Mouse (Mus musculus) hindbrain, postnatal 0 days (tissue): ENCODE results near the gene Upf1. TPM values are rescaled to one million over a fixed set of nuclear protein-coding genes. Genes with fewer than 3 reads are reported as not detected.

Experiments
- ATAC-seq: fragments of 200-750 bp; cut with Nextera tagmentation; 2 replicates; pipeline ENCODE4 v1.8.0; 2017; ENCODE audit warnings: mild to moderate bottlenecking, moderate TSS enrichment, moderate library complexity
- DNase-seq: peaks from one replicate; pipeline ENCODE4 v3.0.0-alpha.2; 2015; ENCODE audit warnings: low spot score
- H3K27ac ChIP-seq: fragments of 300-500 bp; sonication (generic); 2 replicates; pipeline ENCODE4 v1.5.1; 2014; ENCODE audit warnings: mild to moderate bottlenecking
- H3K27me3 ChIP-seq: fragments of 300-500 bp; sonication (generic); 2 replicates; pipeline ENCODE4 v1.6.1; 2014; ENCODE audit warnings: low read length, mixed read lengths; ENCODE audit not compliant: insufficient read depth
- H3K36me3 ChIP-seq: fragments of 300-500 bp; sonication (generic); 2 replicates; pipeline ENCODE4 v1.6.1; 2014; ENCODE audit warnings: low read length, mixed read lengths; ENCODE audit not compliant: insufficient read depth
- H3K4me1 ChIP-seq: fragments of 300-500 bp; sonication (generic); 2 replicates; pipeline ENCODE4 v1.6.1; 2014; ENCODE audit warnings: antibody characterized with exemption, low read length, mixed read lengths; ENCODE audit not compliant: insufficient read depth
- H3K4me2 ChIP-seq: fragments of 300-500 bp; sonication (generic); 2 replicates; pipeline ENCODE4 v1.6.1; 2014; ENCODE audit warnings: low read depth, mild to moderate bottlenecking, low read length, moderate library complexity, mixed read lengths
- H3K4me3 ChIP-seq: fragments of 300-500 bp; sonication (generic); 2 replicates; pipeline ENCODE4 v1.5.1; 2014; ENCODE audit warnings: low read length
- H3K9ac ChIP-seq: fragments of 300-500 bp; sonication (generic); replicated peaks from 2 replicates; pipeline ENCODE4 v1.6.1; 2014; ENCODE audit warnings: mild to moderate bottlenecking, low read length, moderate library complexity, mixed read lengths
- H3K9me3 ChIP-seq: fragments of 300-500 bp; sonication (generic); 2 replicates; pipeline ENCODE4 v1.6.1; 2016; ENCODE audit warnings: low read length, mixed read lengths
- CTCF ChIP-seq: IDR thresholded peaks from 2 replicates; pipeline ENCODE4 v1.5.1; 2016; ENCODE audit warnings: antibody characterized with exemption, control low read depth, low read depth
- WGBS: fragments of 180-500 bp; shearing (Covaris S2); extraction: QIAGEN DNeasy Blood & Tissue Kit; methylation state at CpG from one replicate; pipeline ENCODE4 v1.1.7; 2014; 5-methylcytosine and 5-hydroxymethylcytosine counted together
- polyA plus RNA-seq: library from polyadenylated mRNA; unstranded; fragments of >200 nt; fragmentation: Nextera tagmentation; extraction: Ambion mirVana; gene quantifications from 2 replicates; pipeline ENCODE4 v1.2.1, GENCODE M21; 2015
- total RNA-seq: library from RNA; depleted of rRNA; stranded (reverse); fragments of >200 nt; gene quantifications from 2 replicates; pipeline ENCODE4 v1.2.3, GENCODE M21; 2014

Gene Upf1
- total and polyA plus RNA-seq, 2 experiments from 2014 or later, result 8.6 to 48.4 TPM

- Histone ChIP-seq H3K27ac (peak within 1 kb of the TSS; percentile 97), H3K4me1 (peaks cover 25% of the 10 kb centered on the region), H3K9me3 (no peaks in the 10 kb centered on the region), H3K36me3 (peaks cover 28% of the 10 kb centered on the region; the same call in 1 of the 2 replicates), H3K4me3 (peak within 1 kb of the TSS; percentile 69), H3K9ac (peak within 1 kb of the TSS; percentile 92), H3K27me3 (no peaks in the 10 kb centered on the region), H3K4me2 (peak within 1 kb of the TSS; percentile 82)
- WGBS, result under 1% methylated on average over 65 of the region's 66 CpGs
- peak; percentile 90 for DNase-seq
- TF ChIP-seq CTCF, result no peak
- peak; percentile 66 for ATAC-seq
Observed at GRCm38 (mm10) chr8:70315624-70316510, 37.2 kb downstream of the Upf1 start, which contains the start of gene Cers1. Gene Cers1 (plus strand): TSS chr8:70315775.

- H3K27ac ChIP-seq, result no peak overlapping the region
- no peaks in the 10 kb centered on the region for H3K27me3 ChIP-seq
- WGBS, result 60% methylated on average over 2 of the region's 2 CpGs
- ATAC-seq (no peak), DNase-seq (peak; percentile 43)
- H3K9me3 ChIP-seq, result no peaks in the 10 kb centered on the region
- no peak overlapping the region for H3K4me2 ChIP-seq
- peaks cover 25% of the 10 kb centered on the region for H3K4me1 ChIP-seq
- H3K9ac ChIP-seq, result no peak overlapping the region
- no peak for TF ChIP-seq CTCF
- H3K4me3 ChIP-seq, result no peak overlapping the region
- H3K36me3 ChIP-seq, result peaks cover 36% of the 10 kb centered on the region; the same call in 1 of the 2 replicates
Observed at GRCm38 (mm10) chr8:70313399-70313798, 39.7 kb downstream of the Upf1 start.

GRCm38 (mm10) chr8:70309311-70309710 is 43.8 kb downstream of the Upf1 start:
- Histone ChIP-seq H3K9me3 (no peaks in the 10 kb centered on the region), H3K9ac (no peak overlapping the region), H3K4me1 (no peaks in the 10 kb centered on the region), H3K4me3 (no peak overlapping the region), H3K4me2 (no peak overlapping the region), H3K36me3 (peaks cover 55% of the 10 kb centered on the region), H3K27ac (no peak overlapping the region), H3K27me3 (no peaks in the 10 kb centered on the region)
- peak; percentile 71 for TF ChIP-seq CTCF
- DNase-seq (peak; percentile 58), ATAC-seq (no peak)
- 29% methylated on average over 2 of the region's 2 CpGs for WGBS

GRCm38 (mm10) chr8:70302901-70303300 is 50.2 kb downstream of the Upf1 start:
- Histone ChIP-seq H3K27ac (peak overlapping the region; percentile 49), H3K4me3 (peak overlapping the region; percentile 62), H3K9ac (peak overlapping the region; percentile 71), H3K36me3 (peaks cover 24% of the 10 kb centered on the region), H3K4me1 (peaks cover 10% of the 10 kb centered on the region; the same call in 1 of the 2 replicates), H3K4me2 (peak overlapping the region; percentile 91), H3K9me3 (no peaks in the 10 kb centered on the region), H3K27me3 (no peaks in the 10 kb centered on the region)
- TF ChIP-seq CTCF, result no peak
- 4% methylated on average over 16 of the region's 16 CpGs for WGBS
- no peak for DNase-seq
- ATAC-seq, result peak; percentile 39

GRCm38 (mm10) chr8:70302358-70302890 is 50.7 kb downstream of the Upf1 start, which contains the start of the genes Ddx49 and Cope:
Gene Ddx49 (minus strand): TSS chr8:70302489.
Gene Cope (plus strand): TSS chr8:70302518.
- Histone ChIP-seq H3K27me3 (no peaks in the 10 kb centered on the region), H3K4me3 (peak within 1 kb of the TSS; percentile 62), H3K9ac (peak within 1 kb of the TSS; percentile 71), H3K36me3 (peaks cover 29% of the 10 kb centered on the region), H3K4me2 (peak within 1 kb of the TSS; percentile 91), H3K27ac (peak within 1 kb of the TSS; percentile 49), H3K9me3 (no peaks in the 10 kb centered on the region), H3K4me1 (peaks cover 10% of the 10 kb centered on the region; the same call in 1 of the 2 replicates)
- DNase-seq, result peak; percentile 96
- no peak for TF ChIP-seq CTCF
- WGBS, result under 1% methylated on average over 40 of the region's 40 CpGs
- peak; percentile 93 for ATAC-seq

- Histone ChIP-seq H3K4me1 (peaks cover 10% of the 10 kb centered on the region; the same call in 1 of the 2 replicates), H3K4me3 (no peak overlapping the region), H3K27ac (no peak overlapping the region), H3K9ac (no peak overlapping the region), H3K9me3 (no peaks in the 10 kb centered on the region), H3K36me3 (peaks cover 35% of the 10 kb centered on the region), H3K27me3 (no peaks in the 10 kb centered on the region), H3K4me2 (no peak overlapping the region)
- WGBS, result 80% methylated on average over 3 of the region's 3 CpGs
- ATAC-seq (no peak), DNase-seq (no peak)
- no peak for TF ChIP-seq CTCF
Observed at GRCm38 (mm10) chr8:70300881-70301280, 52.2 kb downstream of the Upf1 start.
